ENCODE assay signal across 47 mouse cellular contexts in the genomic region with DNA sequence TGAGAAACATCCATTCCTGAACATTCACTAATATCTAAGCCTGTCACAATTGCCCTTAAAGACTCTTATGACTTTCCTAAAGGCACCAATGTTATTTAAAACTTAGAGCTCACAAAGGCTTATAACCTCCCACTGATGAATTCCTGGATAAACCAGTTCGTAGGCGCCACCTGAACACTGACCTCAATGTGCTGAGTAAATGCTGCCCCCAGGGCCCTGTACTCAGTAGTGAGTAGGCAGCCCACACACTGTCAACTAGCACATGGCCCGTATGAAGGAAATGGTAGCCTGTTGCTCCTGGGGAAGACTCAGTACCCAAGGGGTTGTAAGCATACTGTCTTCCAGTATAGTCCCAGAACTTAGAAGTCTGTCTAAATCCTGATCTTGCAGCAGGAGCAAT. TPM values are rescaled to one million over a fixed set of nuclear protein-coding genes. Genes with fewer than 3 reads are reported as not detected.
"Had no signal": no experiment of that assay in that cellular context is flagged by ENCODE, and none has a peak within 500 bp of the region (broad histone marks: within the 10 kb centered on the region; RNA-seq: fewer than 3 reads in every experiment).

No protein-coding gene starts in this region.

- ATAC-seq: hindbrain, embryonic 16.5 days; hindbrain, postnatal 0 days; inflammation-experienced regulatory T-cells, adult 6 months; intestine, embryonic 15.5 days; intestine, embryonic 16.5 days; intestine, postnatal 0 days had no signal

- H3K27ac ChIP-seq: heart, embryonic 10.5 days; heart, embryonic 13.5 days; heart, embryonic 15.5 days; hindbrain, embryonic 10.5 days; hindbrain, embryonic 12.5 days; hindbrain, embryonic 13.5 days; hindbrain, embryonic 14.5 days; hindbrain, embryonic 15.5 days; hindbrain, postnatal 0 days; intestine, embryonic 15.5 days; kidney, embryonic 15.5 days; kidney, postnatal 0 days; layer of hippocampus, adult 2 months had no signal

- H3K27me3 ChIP-seq: heart, embryonic 12.5 days; heart, embryonic 13.5 days; heart, embryonic 15.5 days; hindbrain, embryonic 12.5 days; hindbrain, embryonic 13.5 days; hindbrain, embryonic 15.5 days; intestine, embryonic 15.5 days; kidney, embryonic 15.5 days had no signal

- H3K9ac ChIP-seq: heart, embryonic 12.5 days; heart, embryonic 13.5 days; heart, embryonic 15.5 days; hindbrain, embryonic 12.5 days; hindbrain, embryonic 13.5 days; hindbrain, embryonic 14.5 days; hindbrain, embryonic 15.5 days; intestine, embryonic 15.5 days; kidney, embryonic 15.5 days had no signal

- DNase-seq: heart, postnatal 10 days; heart, postnatal 14 days; heart, postnatal 36 days; heart, postnatal 4 days; kidney, adult 11 months; kidney, adult 18-20 months; kidney, adult 9 months; kidney, postnatal 10 days; kidney, postnatal 14 days; kidney, postnatal 4 days; layer of hippocampus, adult 9-11 months; layer of hippocampus, postnatal 36 days had no signal

- H3K4me2 ChIP-seq: heart, embryonic 11.5 days; heart, embryonic 12.5 days; heart, embryonic 13.5 days; heart, embryonic 15.5 days; hindbrain, embryonic 12.5 days; hindbrain, embryonic 13.5 days; hindbrain, embryonic 14.5 days; hindbrain, embryonic 15.5 days; intestine, embryonic 15.5 days; kidney, embryonic 15.5 days had no signal

- H3K36me3 ChIP-seq: heart, embryonic 10.5 days; heart, embryonic 12.5 days; heart, embryonic 13.5 days; heart, embryonic 15.5 days; hindbrain, embryonic 10.5 days; hindbrain, embryonic 12.5 days; hindbrain, embryonic 13.5 days; hindbrain, embryonic 15.5 days; intestine, embryonic 15.5 days; kidney, embryonic 15.5 days had no signal

- H3K4me3 ChIP-seq: heart, embryonic 10.5 days; heart, embryonic 12.5 days; heart, embryonic 13.5 days; heart, embryonic 15.5 days; hindbrain, embryonic 10.5 days; hindbrain, embryonic 12.5 days; hindbrain, embryonic 13.5 days; hindbrain, embryonic 15.5 days; intestine, embryonic 15.5 days; kidney, embryonic 15.5 days; layer of hippocampus, adult 2 months had no signal

- H3K4me1 ChIP-seq: heart, embryonic 12.5 days; heart, embryonic 15.5 days; hindbrain, embryonic 10.5 days; hindbrain, embryonic 12.5 days; hindbrain, embryonic 13.5 days; hindbrain, embryonic 15.5 days; intestine, embryonic 15.5 days; kidney, embryonic 15.5 days had no signal

- H3K9me3 ChIP-seq: heart, embryonic 10.5 days; heart, embryonic 12.5 days; heart, embryonic 13.5 days; heart, embryonic 15.5 days; hindbrain, embryonic 10.5 days; hindbrain, embryonic 12.5 days; hindbrain, embryonic 13.5 days; hindbrain, embryonic 15.5 days; intestine, embryonic 15.5 days; kidney, embryonic 15.5 days had no signal

RNA-seq across cellular contexts. Expression of a gene that starts 5.3 kb away (rescaled TPM):
- total RNA-seq: heart, adult 8-10 months; heart, postnatal 10 days; heart, postnatal 14 days; heart, postnatal 25 days; heart, postnatal 36 days; heart, postnatal 4 days; hematopoietic stem cell, adult 5-6 weeks; layer of hippocampus, adult 18-20 months; layer of hippocampus, adult 2 months; layer of hippocampus, postnatal 10 days; layer of hippocampus, postnatal 14 days; layer of hippocampus, postnatal 25 days; layer of hippocampus, postnatal 36 days; left cerebral cortex, adult 18-20 months had no signal
- polyA plus RNA-seq: heart, embryonic 10.5 days; heart, embryonic 11.5 days; heart, embryonic 12.5 days; heart, embryonic 14.5 days; heart, embryonic 15.5 days; heart, embryonic 16.5 days; heart, postnatal 0 days; hindbrain, embryonic 10.5 days; hindbrain, embryonic 11.5 days; hindbrain, embryonic 12.5 days; hindbrain, embryonic 13.5 days; hindbrain, embryonic 14.5 days; hindbrain, embryonic 15.5 days; hindbrain, embryonic 16.5 days; inflammation-experienced regulatory T-cells, adult 6 months; intestine, embryonic 14.5 days; intestine, embryonic 15.5 days; intestine, embryonic 16.5 days; intestine, postnatal 0 days; kidney, embryonic 14.5 days; kidney, embryonic 15.5 days; kidney, embryonic 16.5 days; kidney, postnatal 0 days; large intestine, adult 2 months had no signal

RNA-seq across cellular contexts. Expression of a gene that starts 44.1 kb away (rescaled TPM):
- total RNA-seq: heart, adult 8-10 months; heart, postnatal 10 days; heart, postnatal 14 days; heart, postnatal 25 days; heart, postnatal 36 days; heart, postnatal 4 days; hematopoietic stem cell, adult 5-6 weeks; hindbrain, postnatal 0 days; layer of hippocampus, adult 18-20 months; layer of hippocampus, adult 2 months; layer of hippocampus, postnatal 10 days; layer of hippocampus, postnatal 14 days; layer of hippocampus, postnatal 25 days; layer of hippocampus, postnatal 36 days; left cerebral cortex, adult 18-20 months had no signal
- polyA plus RNA-seq: heart, embryonic 10.5 days; heart, embryonic 11.5 days; heart, embryonic 13.5 days; heart, embryonic 14.5 days; heart, embryonic 15.5 days; heart, embryonic 16.5 days; heart, postnatal 0 days; hindbrain, embryonic 10.5 days; hindbrain, embryonic 11.5 days; hindbrain, embryonic 12.5 days; hindbrain, embryonic 13.5 days; hindbrain, embryonic 14.5 days; hindbrain, embryonic 15.5 days; hindbrain, embryonic 16.5 days; inflammation-experienced regulatory T-cells, adult 6 months; intestine, embryonic 14.5 days; intestine, embryonic 15.5 days; intestine, embryonic 16.5 days; intestine, postnatal 0 days; kidney, embryonic 14.5 days; kidney, embryonic 15.5 days; kidney, embryonic 16.5 days; kidney, postnatal 0 days; large intestine, adult 2 months had no signal
